Mouse (Mus musculus): ENCODE data around the gene Cdh4.

Gene Cdh4

DNA sequence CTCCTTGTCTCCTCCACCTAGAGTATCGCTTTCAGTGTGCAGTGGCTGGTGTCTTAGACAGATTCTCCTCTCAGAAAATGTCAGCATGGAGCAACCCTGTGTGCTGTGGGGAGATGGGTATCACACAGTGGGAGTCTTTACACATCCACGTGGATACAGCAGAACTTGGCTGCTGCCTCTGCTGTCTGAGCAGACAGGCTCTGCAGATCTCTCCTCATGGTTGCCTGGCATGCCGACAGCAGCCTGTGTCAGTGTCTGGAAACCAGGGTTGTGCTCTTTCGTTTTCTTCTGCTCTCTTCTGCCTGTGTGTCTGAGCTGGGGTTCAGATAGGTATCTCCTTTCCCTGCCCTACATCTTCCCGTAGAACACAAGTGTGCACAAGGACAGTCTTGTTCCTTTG lies 237.6 kb downstream of the Cdh4 start:
- DNase-seq (ENCODE audit: low read depth) = no peak

DNA sequence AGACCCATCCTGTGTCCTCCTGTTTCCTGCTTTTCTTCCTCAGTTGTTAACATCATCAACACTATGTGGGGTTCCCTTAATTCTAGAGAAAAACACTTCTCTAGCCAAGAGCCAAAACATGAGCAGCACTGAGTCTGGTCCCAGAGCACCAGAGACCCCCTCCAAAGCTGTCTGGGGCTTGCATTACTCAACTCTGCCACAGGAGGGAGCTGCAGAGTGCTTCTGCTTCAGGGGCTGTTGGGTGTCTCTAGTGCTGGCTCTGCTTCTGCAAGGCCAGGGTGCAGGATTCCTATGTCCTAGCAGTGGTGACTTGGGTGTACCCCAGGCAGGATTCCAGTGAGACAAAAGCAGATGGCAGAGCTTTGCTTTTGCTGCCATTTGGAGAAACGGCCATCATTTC lies 239.2 kb downstream of the Cdh4 start:
- DNase-seq (ENCODE audit: low read depth) = no peak

DNA sequence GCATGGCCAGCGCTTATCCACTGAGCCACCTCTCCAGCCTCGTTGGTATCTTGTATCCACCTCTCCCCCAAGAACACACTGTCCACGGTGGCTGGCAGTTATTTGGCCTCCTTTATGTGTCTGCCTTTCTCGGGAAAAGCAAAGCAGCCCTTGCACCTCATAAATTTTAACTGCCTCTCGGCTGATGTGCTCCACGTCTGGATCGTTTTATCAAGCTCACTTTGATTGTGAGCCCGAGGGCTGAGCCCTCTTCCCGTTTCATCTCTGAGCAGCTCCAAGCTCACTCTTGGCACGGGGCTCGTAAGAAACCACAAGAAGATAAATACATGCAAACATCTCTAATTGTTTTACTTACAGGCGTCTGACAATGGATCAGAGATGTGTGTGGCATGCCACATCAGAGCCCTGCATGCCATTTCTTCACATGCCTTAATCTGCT lies 245.0 kb downstream of the Cdh4 start:
- no peak for DNase-seq (ENCODE audit: low read depth)

DNA sequence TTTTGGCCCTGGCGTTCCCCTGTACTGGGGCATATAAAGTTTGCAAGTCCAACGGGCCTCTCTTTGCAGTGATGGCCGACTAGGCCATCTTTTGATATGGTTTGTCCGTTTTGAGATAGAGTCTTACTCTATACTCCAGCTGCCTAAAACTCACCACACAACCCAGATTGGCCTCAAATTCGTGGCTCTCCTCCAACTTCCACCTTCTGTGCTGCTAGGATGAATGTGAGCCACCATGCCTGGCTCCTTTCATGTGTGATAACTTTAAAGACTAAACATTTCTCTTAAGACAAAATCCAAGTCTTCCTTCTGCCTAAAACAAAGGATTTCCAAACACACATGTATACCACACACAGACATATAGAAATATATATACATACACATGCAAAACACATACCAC lies 246.7 kb downstream of the Cdh4 start:
- no peak for DNase-seq (ENCODE audit: low read depth)

DNA sequence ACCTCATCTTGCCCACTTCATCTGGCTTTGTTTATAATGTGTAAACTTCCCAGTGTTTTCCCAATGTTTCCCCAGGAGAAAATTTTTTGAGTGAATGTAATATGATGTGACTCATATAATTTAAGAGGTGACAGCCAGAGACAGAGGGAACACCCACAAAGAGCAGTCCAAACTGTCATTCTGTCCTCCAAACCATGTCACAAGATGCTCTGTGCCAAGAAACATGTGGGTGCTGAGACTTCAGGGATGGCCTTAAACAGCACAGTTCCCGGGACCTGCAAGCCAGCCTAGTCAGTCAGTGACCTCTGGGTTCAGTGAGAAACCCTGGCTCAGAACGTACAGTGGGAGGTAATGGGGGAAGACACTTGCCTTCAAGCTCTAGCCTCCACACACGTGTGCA lies 247.5 kb downstream of the Cdh4 start:
- DNase-seq (ENCODE audit: low read depth) = no peak

DNA sequence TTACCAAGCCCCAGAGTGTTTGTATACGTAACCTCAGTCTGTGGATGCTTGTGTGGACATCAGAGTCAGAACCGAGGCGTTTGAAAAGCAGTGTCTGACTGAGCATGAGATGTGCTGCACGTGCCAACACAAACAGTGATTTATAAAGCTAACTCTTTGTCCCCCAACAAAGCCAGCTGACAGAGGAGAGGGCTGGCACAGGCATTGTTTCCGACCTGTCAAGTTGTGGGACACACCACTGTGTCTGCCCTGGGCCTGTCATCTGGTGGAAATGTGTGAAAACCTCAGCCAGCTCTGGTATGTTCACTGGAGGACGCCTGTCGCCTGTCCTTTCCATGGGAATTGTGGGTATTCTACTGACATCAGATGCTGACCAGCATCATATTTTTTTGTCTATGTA lies 248.3 kb downstream of the Cdh4 start:
- DNase-seq (ENCODE audit: low read depth) = no peak

DNA sequence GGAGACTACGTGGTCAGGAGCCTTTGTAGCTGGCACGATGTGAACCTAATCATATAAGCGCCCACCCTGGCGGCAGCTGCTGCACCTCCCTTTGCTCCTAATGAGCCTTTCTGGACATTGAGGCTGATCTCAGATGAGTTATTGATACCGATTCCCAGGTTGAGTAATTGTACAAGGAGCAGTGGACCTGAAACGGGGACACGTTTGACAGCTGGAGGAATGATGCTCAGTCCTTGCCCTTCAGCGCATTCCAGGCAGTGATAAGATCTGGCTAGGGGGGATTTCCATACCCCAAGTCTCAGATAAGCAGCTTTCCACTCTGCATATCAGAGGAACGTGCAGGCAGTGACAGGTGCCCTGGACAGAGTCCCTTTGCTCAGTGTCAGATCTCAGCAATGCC lies 252.7 kb downstream of the Cdh4 start:
- DNase-seq (ENCODE audit: low read depth) = no peak

DNA sequence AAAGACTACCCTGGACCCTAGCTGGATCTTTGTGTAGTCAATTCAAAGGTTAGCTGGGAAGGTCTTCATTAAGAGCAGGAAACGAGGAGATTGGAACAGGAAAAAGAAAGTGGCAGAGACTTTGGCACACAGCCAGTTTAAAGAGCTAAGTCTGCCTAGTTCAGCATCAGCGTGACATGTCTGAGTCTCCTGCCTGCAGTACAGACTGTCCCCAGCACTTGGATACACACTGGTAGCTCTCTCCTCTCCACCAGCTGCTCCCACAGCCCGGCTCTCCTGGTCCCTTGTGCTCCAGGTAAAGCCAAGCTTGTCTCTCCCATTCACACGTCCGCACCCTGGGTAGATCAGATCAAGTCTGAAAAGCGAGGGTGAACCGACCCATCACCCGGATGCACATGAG lies 255.4 kb downstream of the Cdh4 start:
- no peak for DNase-seq (ENCODE audit: low read depth)

DNA sequence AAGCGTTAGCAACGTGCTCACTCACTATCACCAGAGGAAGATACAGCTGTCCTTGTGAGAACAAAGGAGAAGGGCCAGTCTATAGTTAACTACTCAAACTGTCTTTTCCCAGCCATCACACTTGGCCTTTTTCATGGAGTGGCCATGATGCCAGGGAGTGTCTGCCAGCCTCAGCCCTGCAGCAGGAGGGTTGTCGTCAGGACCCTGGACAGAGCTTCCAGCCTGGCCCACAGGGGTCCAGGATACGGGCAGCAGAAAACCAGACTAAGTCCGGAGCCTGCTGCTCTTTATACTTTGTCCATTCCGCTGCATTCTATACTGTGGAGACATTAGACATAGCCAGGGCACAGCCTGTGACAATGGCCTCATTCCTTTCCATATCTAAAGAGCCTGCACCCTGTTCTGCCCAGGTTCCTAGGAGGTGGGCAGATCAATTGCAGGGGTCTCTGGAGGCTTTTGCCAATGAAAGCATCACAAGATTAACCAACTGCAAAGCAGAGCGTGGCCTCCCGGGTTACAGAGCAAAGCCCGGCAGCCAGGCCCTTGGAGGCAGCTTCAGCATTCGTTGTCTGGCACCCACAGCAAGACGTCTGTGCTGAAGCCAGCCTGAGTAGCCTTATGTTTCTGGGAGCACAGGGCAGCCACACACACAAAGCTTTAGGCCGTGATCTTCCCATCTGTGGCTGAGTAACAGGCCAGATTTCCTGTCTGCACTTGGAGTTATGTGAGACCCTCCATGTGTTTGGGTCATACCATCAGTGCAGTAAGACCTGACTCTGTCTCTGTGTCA lies 256.2 kb downstream of the Cdh4 start:
- no peak for DNase-seq (ENCODE audit: low read depth)

DNA sequence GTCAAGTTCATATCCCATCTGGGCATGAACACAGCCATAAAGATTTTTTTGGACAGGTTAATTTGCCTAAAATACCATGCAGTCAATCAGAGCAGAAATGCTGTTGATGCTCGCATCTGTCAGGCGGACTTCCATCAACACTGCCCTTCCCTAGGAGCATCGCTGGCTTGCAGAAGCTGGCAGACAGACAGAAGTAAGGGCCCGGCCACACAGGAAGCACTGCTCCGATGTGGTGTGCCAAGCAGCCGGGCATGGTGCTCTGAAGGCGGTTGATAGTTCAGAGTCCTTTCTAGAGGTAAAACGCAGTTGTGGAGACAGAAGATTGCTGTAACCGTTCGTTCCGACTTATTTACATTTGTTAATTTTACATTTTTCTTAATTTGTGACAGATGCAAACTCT lies 262.8 kb downstream of the Cdh4 start:
- no peak for DNase-seq (ENCODE audit: low read depth)

DNA sequence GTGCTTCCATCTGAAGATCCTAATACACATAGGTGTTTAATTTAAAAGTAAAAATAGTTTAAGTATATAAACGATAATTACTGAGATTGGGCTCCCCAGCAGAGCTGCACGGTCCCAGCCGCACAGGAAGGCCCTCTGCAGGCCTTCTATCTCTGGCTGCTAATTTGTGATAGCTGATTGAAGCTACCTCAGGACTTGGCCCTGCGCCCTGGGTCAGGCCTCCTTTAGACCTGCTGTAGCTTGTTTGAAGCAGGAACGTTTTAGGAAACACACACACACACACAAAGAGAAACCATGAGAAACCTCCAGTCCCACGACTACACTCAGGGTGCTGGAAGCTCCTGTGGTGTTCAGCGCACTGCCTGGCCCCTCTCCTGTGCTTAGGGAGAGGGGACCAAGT lies 263.2 kb downstream of the Cdh4 start:
- DNase-seq (ENCODE audit: low read depth) = no peak

DNA sequence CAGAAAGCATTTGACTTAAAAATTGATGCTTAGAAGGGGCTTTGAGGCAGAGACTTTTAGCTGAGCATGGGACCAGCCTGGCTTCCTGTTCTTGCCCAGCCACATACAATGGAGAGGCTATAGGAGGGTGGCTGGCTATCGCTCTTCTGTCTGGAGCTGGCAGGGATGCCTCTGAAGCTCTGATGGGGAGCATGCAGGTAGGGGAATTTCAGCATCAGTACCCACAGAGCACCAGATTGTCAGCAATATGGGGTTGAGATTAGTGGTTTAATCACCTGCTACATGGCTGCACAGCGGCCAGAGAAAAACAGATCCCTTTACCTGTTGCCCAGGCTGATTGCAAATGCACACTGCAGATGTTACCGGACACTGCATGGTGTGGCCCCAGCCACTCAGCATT lies 264.4 kb downstream of the Cdh4 start:
- DNase-seq (ENCODE audit: low read depth) = no peak

DNA sequence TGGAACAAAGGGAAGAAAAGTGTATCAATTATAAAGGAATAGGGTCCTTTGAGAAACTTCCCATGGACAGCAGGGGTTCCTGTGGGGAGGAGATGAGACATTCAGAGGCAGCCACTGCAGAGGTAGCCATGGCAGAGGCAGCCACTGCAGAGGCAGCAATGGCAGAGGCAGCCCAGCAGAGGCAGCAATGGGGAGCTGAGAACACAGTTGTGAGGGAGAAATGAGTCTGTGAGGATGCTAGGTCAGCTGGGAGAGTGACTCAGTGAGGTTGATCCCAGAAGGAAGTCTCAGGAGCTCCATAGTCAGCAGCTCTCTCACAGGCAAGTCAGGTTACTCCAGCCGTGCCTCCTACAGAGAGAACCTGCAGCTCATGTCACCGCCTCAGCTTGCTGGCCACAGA lies 266.9 kb downstream of the Cdh4 start:
- DNase-seq (ENCODE audit: low read depth) = no peak

DNA sequence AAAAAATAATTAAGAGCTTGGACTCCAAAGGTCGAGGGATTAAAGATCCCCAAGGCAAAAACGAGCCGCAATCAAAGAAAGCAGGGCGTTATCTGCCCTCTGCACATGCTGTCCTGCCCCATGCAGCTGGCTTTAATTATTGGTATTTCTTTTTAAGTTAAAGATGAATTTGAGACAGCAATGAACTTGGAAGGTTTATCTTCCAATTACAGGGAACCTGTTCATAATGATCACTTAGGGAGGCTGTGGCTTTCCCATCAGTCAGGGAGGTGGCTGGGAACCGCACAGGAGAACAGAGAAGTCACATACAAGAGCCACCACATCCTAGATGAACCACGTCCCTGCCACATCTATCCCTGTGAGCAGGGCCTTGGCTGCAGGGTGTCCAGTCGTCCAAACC lies 270.5 kb downstream of the Cdh4 start:
- DNase-seq (ENCODE audit: low read depth) = no peak

DNA sequence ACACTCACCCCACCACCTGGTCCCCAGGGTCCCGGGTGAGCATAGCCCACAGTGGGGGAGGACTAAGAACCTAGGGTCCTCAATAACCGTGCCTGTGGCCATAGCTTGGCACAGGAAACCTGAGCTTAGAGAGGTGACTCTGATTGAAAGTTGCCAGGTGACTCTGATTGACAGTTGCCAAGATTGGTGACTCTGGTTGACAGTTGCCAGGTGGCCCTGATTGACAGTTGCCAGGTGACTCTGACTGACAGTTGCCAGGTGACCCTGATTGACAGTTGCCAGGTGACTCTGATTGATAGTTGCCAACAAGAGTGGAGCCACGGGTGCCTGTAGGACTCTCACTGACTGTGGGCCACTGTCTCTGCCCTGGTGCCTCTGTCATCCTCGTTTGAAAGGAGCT lies 271.1 kb downstream of the Cdh4 start:
- DNase-seq (ENCODE audit: low read depth) = no peak

DNA sequence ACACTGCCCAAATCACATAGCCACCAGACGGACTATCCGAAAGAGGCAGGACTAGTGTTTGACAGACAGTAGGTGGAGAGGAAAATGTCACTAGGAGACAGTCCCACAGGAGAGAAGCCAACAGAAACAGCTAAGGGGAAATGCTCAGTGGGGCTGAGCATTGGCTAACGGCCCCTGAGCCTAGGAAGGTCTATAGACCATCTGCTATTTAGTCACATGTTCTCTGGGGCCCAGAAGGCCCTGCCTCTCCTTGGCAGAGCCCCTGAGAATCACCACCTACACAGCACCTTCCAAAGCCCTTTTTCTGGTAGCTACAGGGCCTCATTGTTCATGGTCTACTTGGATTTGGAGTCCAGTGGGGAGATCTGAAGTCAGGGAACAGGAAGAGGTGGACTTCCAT lies 271.9 kb downstream of the Cdh4 start:
- no peak for DNase-seq (ENCODE audit: low read depth)

DNA sequence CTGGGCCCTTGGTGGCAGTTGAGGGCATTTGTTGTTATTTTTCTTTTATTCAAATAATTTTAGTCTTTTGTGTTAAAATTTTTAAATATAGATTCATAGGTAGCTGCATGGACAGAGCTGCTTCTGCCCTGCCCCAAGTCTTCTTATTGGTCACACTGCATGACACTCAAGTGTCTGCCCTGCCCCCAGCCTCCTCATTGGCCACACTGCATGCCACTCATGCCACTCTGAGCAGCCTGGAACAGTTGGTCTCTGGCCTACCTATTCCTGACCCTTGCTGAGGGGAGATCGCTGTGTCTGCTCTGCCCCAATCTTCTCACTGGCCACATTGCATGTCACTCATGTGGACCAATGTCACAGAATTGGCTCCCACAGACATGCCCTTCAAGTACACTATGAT lies 273.1 kb downstream of the Cdh4 start:
- DNase-seq (ENCODE audit: low read depth) = no peak

DNA sequence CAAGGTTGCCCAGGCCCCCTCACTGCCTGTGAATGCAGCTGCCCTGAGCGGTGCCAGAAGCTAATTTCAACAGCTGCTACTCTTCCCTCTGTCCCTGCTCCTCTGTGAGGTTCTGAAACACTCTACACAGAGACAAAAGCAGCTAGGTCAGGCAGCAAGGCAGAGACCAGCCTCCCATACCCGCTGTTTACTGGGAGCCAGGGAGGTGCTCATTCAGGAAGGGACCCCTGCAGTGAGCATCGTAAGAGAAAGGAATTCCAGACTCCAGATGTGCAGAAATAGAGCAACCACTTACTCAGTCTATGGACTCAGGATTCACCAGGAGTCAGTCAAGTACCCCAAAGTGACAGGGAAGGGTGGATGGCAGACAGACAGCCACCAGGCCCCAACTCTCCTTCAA lies 278.1 kb downstream of the Cdh4 start:
- no peak for DNase-seq (ENCODE audit: low read depth)

DNA sequence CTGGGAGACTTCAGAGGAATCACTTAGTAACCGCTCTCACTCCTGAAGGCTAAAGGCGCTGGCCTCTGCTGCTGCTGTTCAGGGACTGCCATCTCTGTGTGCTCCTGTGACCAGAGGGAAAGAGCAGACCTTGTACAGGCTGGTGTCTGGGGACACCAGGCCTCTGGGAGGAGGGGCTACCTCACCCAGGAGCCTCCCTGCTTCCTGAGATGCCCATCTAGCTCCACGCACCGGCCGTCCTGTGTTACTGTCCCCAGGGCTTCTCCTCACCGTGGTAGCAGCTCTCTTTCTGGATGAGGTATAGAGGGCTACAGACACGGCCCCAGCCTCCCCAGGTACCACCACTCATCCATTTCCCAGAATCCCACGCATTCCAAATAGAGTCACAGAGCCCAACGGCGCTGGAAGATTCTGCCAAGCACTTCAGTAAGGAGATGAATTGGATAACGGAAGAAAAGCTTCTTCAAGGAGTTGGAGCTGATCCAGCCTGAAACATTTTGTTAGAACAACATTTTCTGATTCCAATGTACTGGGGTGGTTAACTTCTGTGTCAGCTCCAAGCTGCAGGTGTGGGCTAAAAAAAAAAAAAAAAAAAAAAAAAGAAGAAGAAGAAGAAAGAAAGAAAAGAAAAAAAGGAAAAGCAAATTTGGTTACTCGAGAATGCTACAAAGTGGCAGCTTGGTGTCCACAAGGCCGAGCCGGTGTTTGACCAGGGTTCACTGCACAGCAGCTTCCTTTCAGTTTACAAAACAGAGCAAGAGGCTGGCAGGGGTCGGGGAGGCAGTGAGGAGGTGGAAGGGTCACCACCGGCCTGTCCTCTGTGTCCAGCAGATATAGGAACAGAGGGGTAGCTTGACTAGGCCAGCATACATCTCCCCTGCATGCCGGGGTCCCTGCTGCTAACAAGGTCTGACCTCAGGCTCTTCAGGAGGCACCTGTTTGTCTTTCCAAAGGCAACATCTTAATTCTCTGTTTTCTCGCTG lies 279.6 kb downstream of the Cdh4 start:
- no peak for DNase-seq (ENCODE audit: low read depth)

DNA sequence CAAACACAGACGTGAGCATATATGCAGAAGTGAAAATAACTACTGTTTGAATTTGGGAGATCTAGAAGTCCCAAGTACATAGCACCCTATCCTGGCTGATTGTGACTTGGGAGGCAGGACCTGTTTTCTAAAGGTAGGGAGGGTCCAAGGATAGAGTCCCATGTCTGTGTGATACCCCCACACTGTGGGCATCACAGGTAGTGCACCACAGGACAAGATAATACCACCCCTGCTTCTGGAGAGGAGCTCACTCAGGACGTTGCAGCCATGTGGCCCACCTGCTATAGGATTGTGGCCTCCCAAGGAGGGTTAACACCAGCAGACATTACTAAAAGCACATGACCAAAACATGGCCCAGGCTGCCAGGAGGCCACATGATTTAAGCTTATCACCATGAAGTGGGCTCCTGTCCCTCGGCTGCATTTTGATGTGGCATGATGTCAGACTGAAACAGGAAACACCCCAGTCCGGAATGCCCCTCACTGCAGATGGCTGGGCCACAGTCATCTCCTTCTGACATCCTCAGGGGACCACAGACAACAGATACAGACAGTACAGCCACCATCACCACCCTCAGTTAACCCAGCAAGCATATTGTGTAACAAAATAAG lies 280.6 kb downstream of the Cdh4 start:
- DNase-seq (ENCODE audit: low read depth) = no peak

DNA sequence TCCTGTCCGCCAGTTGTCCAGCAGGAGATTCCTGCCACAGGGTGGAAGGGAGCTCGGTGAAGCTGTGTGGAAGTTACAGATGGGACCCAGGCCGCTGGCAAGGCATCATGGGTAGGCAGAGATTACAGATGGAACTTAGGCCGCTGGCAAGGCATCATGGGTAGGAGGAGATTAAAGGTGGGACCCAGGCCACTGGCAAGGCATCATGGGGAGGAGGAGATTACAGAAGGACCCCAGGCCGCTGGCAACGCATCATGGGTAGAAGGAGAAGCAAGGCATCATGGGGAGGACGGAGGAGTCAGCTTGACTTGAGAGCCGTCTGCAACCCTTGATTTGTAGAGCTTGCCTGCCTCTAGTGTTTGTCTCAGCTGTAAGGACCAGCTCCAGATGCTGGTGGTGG lies 281.2 kb downstream of the Cdh4 start:
- DNase-seq (ENCODE audit: low read depth) = no peak

DNA sequence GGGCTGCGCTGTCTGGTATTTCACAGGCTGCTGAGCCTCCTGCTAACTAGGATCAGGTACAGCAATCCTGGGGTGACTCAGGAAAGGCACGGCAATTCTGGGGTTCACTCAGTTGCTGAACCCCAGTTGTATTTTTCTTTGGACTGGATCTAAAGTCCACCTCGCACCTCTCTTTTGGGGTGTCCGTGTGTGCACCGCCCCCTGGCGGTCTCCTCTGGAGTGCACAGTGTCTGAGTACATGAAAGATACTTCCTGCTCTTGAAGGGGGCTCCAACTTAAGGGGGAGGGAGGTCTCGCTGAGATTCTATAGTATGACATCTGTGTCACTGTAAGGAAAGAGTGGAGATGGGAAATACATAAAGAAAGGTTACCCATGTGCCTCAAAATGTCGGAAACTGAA lies 286.8 kb downstream of the Cdh4 start:
- no peak for DNase-seq (ENCODE audit: low read depth)

DNA sequence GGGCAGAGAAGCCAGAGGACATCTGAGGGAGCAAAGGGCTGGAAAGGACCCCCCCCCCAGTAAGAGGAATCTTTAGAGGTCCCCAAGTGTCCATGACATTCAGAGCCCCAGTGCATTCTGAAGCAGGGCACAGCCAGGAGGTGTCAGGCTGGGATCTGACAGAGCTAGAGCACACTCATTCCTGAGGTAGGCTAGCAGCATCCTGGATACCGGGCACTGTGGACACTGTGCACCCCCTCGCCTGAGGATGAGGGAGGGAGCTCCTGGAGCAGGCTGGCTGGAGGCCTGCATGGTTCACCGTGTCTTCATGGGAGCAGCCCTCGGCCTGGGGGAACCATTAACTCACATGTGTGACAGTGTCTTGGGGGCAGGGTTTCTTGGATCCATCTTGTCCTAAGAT lies 287.6 kb downstream of the Cdh4 start:
- DNase-seq (ENCODE audit: low read depth) = no peak

Measured in c-Kit-positive CD71-negative TER-119-negative erythroid progenitor cells, embryonic 14.5 days (primary cell).